Mouse (Mus musculus) CD4-positive naive resting alpha-beta T cell, adult 57 days (primary cell): ENCODE measurements around the gene Phactr2. TPM values are rescaled to one million over a fixed set of nuclear protein-coding genes. Genes with fewer than 3 reads are reported as not detected.

ENCODE experiments used
- total RNA-seq: library from RNA; stranded (reverse); gene quantifications from one replicate; pipeline ENCODE4 v1.2.4, GENCODE M21; 2023

The Phactr2 gene
- total RNA-seq: 24.8 TPM

DNA sequence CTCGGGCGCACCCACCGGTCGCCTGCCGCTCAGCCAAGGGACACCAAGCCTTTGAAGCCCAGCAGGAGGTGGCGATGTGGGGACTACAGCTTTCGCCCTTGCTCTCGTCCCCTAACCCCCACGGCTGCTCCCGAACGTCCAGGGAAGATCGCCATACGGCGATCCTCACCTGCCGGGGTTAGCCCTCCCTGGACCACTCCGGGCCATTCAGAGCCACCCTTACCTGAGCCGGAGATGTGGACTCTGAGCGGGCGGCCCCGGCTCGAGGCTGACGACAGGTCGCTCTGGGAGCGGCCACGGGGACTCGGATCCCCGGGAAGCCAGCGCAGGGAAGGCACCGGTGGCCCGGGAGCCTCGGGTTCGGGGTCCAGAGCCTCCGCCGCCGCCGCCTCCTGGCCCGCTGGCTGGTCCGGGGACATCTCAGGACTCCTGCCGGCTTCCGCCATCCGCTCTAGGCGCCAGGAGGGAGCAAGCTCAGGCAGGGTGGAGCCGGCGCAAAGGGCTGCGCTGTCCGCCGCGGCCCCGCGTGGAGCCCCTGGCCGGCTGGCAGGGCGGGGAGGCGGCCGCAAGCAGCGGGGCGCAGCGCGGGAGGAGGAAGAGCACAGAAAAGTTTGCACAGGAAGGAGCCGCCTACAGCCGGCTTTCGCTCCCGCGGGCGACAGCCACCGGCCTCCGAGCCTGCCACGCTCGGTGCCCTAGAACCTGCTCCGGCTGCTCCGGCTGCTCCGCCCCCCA, at the start of gene Phactr2:
Phactr2 (minus strand) TSS at position 580 of the 735 bp plus-strand sequence.

DNA sequence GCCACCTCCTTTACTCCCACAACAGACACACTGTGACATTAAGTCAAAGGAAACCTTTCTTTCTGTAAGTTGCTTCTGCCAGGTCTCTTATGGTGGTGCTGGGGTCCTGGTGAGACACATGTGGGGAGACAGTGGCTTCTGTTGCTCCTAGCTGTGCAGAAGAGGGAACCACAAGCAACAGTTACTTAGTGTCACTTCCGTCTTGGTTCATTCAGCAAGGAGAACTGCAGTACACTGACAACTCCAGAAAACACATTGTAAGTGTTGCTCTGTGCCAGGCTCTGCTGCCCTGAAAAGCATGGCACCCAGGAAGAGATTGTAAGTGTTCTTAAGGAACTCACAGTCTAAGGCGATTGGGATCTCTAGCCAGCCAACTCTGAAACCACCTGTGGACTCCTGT, 25.1 kb upstream of the Phactr2 start, which contains the start of gene Fuca2:
Fuca2 (plus strand) TSS at position 210 of the 400 bp plus-strand sequence.

DNA sequence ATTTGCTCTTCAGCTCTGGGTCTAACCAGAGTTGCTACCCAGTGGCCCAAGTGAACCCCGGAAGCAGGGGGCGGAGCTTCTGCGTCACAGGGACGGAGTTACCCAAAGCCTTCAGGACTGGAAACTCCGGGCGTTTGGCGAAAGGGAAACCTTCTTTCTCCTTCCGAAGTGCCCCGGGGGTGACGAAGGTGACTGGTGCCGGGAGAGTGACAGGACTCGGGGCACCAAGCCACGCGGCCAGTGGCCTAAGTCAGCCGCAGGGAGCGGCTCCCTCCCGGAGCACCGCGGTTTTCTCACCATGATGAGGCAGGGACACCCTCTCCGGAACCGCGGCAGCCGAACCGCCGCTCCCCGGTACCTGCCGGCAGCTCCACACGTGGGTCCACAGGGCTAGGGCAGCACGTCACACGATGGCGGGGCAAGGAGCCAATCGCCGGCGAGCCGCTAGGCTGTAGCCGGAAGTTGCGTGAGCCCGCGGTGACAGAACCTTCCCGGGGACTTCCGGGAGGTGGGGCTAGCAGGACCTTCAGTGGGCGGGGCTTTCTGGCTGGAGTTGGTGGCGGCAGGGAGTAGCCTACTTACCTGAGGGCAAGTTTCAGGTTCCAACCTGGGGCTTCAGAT, 281.4 kb downstream of the Phactr2 start, which contains the start of gene Ltv1:
Ltv1 (minus strand) TSS at position 438 of the 621 bp plus-strand sequence.

DNA sequence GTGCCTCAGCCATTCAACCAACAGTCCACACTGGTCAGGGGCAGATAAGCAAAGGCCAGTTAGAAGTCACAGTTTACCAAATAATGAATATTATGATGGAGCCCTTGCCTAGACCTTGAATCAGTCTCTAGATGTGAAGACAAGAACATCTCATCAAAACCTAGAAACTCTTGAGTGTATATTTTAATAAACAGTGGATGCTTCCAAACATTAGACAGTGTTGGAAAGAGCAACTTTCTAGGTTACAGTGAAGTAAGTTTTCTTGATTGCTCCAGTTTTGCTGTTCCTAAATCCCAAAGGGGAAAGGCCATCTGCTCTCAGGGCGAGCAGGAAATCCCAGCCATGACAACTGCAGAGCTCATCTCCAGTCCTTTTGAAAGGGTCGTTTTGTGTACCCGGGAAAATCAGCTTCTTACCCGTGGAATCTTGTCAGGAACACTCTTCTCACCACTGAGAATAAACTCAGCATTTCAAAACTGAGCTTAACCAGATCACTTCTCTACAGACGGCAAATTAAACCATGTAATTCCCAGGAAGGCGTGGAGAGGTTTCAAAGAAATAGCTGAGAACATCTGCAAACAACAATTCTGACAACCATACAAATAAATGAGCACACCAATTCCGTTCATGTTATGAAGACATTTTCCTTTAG, 296.1 kb downstream of the Phactr2 start, which contains the start of gene Zc2hc1b:
Zc2hc1b (minus strand) TSS at position 51 of the 652 bp plus-strand sequence.

Other genes starting within 250 kb of the Phactr2 start
- gene Fuca2, start 25.1 kb upstream of the Phactr2 start, total RNA-seq: 19.3 TPM
- 8.5 TPM for gene Adat2, start 78.5 kb upstream of the Phactr2 start, total RNA-seq
- 23.4 TPM for gene Pex3, start 78.7 kb upstream of the Phactr2 start, total RNA-seq